Mouse (Mus musculus) lung, postnatal 0 days (tissue): ENCODE data around the gene Zfp414. TPM values are rescaled to one million over a fixed set of nuclear protein-coding genes. Genes with fewer than 3 reads are reported as not detected.

Source experiments
- ATAC-seq: fragments of 200-750 bp; cut with Nextera tagmentation; 2 replicates; pipeline ENCODE4 v1.8.0; 2017; ENCODE audit warnings: moderate library complexity
- DNase-seq: peaks from one replicate; pipeline ENCODE4 v3.0.0-alpha.2; 2016; ENCODE audit warnings: low spot score
- H3K27ac ChIP-seq: fragments of 300-500 bp; sonication (generic); 2 replicates; pipeline ENCODE4 v1.5.1; 2014; ENCODE audit warnings: antibody characterized with exemption, mild to moderate bottlenecking, low read length, mixed read lengths
- H3K27me3 ChIP-seq: fragments of 300-500 bp; sonication (generic); replicated peaks from 2 replicates; pipeline ENCODE4 v1.6.1; 2014; ENCODE audit warnings: low read length, mixed read lengths; ENCODE audit not compliant: insufficient read depth
- H3K36me3 ChIP-seq: fragments of 300-500 bp; sonication (generic); 2 replicates; pipeline ENCODE4 v1.6.1; 2014; ENCODE audit warnings: low read length, mixed read lengths; ENCODE audit not compliant: insufficient read depth
- H3K4me1 ChIP-seq: fragments of 300-500 bp; sonication (generic); 2 replicates; pipeline ENCODE4 v1.6.1; 2014; ENCODE audit warnings: antibody characterized with exemption, low read depth, low read length, mixed read lengths; ENCODE audit not compliant: insufficient read depth
- H3K4me2 ChIP-seq: fragments of 300-500 bp; sonication (generic); replicated peaks from 2 replicates; pipeline ENCODE4 v1.6.1; 2014; ENCODE audit warnings: low read depth, mild to moderate bottlenecking, low read length, moderate library complexity, mixed read lengths
- H3K4me3 ChIP-seq: fragments of 300-500 bp; sonication (generic); 2 replicates; pipeline ENCODE4 v1.5.1; 2014; ENCODE audit warnings: low read depth, low read length
- H3K9ac ChIP-seq: fragments of 300-500 bp; sonication (generic); replicated peaks from 2 replicates; pipeline ENCODE4 v1.6.1; 2014; ENCODE audit warnings: low read depth, mild to moderate bottlenecking
- H3K9me3 ChIP-seq: fragments of 300-500 bp; sonication (generic); 2 replicates; pipeline ENCODE4 v1.6.1; 2016; ENCODE audit warnings: low read length, mixed read lengths
- CTCF ChIP-seq: IDR thresholded peaks from 2 replicates; pipeline ENCODE4 v1.5.1; 2016; ENCODE audit warnings: antibody characterized with exemption, mild to moderate bottlenecking
- EP300 ChIP-seq: IDR thresholded peaks from 2 replicates; pipeline ENCODE4 v1.6.1; 2016; ENCODE audit warnings: antibody characterized with exemption, mild to moderate bottlenecking, control low read depth
- WGBS: fragments of 180-500 bp; shearing (Covaris S2); extraction: QIAGEN DNeasy Blood & Tissue Kit; methylation state at CpG from one replicate; pipeline ENCODE4 v1.1.7; 2014; 5-methylcytosine and 5-hydroxymethylcytosine counted together
- polyA plus RNA-seq: library from polyadenylated mRNA; unstranded; fragments of >200 nt; fragmentation: Nextera tagmentation; extraction: Ambion mirVana; gene quantifications from 2 replicates; pipeline ENCODE4 v1.2.1, GENCODE M21; 2015

Gene Zfp414
- polyA plus RNA-seq, 1 experiment from 2014 or later = 34.2 TPM

- Histone ChIP-seq H3K27me3 (no peaks in the 10 kb centered on the region), H3K36me3 (no peaks in the 10 kb centered on the region; the same call in 1 of the 2 replicates), H3K27ac (peak overlapping the region; percentile 95; the same call in 1 of the 2 replicates), H3K9ac (peak overlapping the region; percentile 65), H3K4me2 (peak overlapping the region; percentile 78), H3K9me3 (no peaks in the 10 kb centered on the region), H3K4me3 (peak overlapping the region; percentile 71), H3K4me1 (peaks cover 6% of the 10 kb centered on the region; the same call in 1 of the 2 replicates)
- no peak for TF ChIP-seq EP300
- TF ChIP-seq CTCF = no peak; the same call in 1 of the 2 replicates
- DNase-seq (no peak), ATAC-seq (no peak; the same call in 1 of the 2 replicates)
- 53% methylated on average over 12 of the region's 12 CpGs for WGBS
Observed at GRCm38 (mm10) chr17:33629487-33630125, 716 bp downstream of the Zfp414 start.

DNA sequence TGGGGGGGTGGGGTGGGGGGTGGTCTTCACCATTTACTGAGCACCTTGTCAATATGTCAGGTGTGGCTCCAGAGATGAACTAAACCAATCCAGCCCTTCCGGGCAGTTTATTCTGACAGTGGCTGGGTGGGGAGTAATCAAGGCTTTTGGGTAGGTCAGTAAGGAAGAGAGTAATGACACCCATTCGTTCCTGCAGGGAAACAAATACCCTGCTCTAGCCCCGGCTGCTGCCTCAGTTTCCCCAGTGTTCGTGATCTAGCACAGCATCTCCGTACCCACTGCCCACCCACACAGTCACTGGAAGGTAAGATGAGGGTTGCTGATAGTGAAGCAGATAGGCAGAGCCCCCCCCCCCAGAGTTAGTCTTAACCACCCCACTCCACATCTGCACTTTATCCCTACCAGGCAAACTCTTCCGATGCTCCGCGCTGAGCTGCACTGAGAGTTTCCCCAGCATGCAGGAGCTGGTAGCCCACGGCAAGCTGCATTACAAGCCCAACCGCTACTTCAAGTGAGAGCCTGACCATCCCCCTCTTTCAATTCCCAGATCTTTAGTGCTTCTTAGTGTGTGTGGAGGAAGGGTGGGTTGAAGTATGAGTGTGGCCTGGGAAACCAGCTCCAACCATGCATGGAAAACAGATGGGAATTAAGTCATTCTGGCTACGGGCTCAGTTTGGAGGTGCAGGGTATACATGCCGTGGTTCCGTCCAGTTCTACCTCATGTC, 1.4 kb downstream of the Zfp414 start:
- Histone ChIP-seq H3K9me3 (no peaks in the 10 kb centered on the region), H3K4me2 (0 out of 2 replicates have a peak overlapping the region, but pooled peaks have one; percentile 78), H3K27me3 (no peaks in the 10 kb centered on the region), H3K9ac (no peak overlapping the region), H3K4me3 (no peak overlapping the region), H3K36me3 (no peaks in the 10 kb centered on the region; the same call in 1 of the 2 replicates), H3K4me1 (peaks cover 6% of the 10 kb centered on the region; the same call in 1 of the 2 replicates), H3K27ac (no peak overlapping the region)
- DNase-seq (no peak), ATAC-seq (no peak)
- 77% methylated on average over 13 of the region's 13 CpGs for WGBS
- TF ChIP-seq CTCF (no peak), EP300 (no peak)

GRCm38 (mm10) chr17:33631236-33631635, 2.3 kb downstream of the Zfp414 start:
- 93% methylated on average over 9 of the region's 9 CpGs for WGBS
- no peak for TF ChIP-seq EP300
- no peak for TF ChIP-seq CTCF
- H3K36me3 ChIP-seq = no peaks in the 10 kb centered on the region; the same call in 1 of the 2 replicates
- no peak for DNase-seq
- H3K4me2 ChIP-seq = no peak overlapping the region
- no peaks in the 10 kb centered on the region for H3K27me3 ChIP-seq
- no peak overlapping the region for H3K27ac ChIP-seq
- H3K4me1 ChIP-seq = peaks cover 6% of the 10 kb centered on the region; the same call in 1 of the 2 replicates
- H3K9me3 ChIP-seq = no peaks in the 10 kb centered on the region
- H3K4me3 ChIP-seq = no peak overlapping the region
- H3K9ac ChIP-seq = no peak overlapping the region
- ATAC-seq = no peak

GRCm38 (mm10) chr17:33631796-33632195, 2.9 kb downstream of the Zfp414 start:
- TF ChIP-seq EP300 = no peak
- TF ChIP-seq CTCF = no peak
- H3K9me3 ChIP-seq = no peaks in the 10 kb centered on the region
- no peak overlapping the region for H3K27ac ChIP-seq
- H3K36me3 ChIP-seq = no peaks in the 10 kb centered on the region; the same call in 1 of the 2 replicates
- DNase-seq (no peak), ATAC-seq (no peak)
- no peak overlapping the region for H3K4me2 ChIP-seq
- H3K4me3 ChIP-seq = no peak overlapping the region
- peaks cover 6% of the 10 kb centered on the region; the same call in 1 of the 2 replicates for H3K4me1 ChIP-seq
- H3K9ac ChIP-seq = no peak overlapping the region
- WGBS = 77% methylated on average over 5 of the region's 5 CpGs
- no peaks in the 10 kb centered on the region for H3K27me3 ChIP-seq

DNA sequence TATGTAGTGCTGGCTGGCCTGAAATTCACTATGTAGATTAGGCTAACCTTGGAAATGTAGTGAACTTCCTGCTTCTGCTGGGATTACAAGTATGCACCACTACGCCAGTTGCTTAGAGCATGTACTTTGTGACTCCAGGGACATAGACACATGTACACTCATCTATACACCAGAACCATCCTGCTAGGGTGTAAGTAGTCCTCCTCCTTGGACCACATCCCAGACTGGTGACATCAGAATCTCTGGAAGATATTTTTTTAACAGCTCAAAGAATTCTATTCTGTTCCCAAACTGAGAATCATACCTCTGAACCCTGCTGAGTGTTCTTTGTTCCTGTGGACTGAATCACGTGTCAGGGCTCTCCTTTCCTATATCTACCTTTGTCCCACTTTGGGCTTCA, 8.1 kb downstream of the Zfp414 start:
- no peaks in the 10 kb centered on the region for H3K27me3 ChIP-seq
- no peak overlapping the region for H3K4me3 ChIP-seq
- no peak overlapping the region for H3K9ac ChIP-seq
- ATAC-seq (no peak), DNase-seq (no peak)
- TF ChIP-seq CTCF (no peak), EP300 (no peak)
- no peaks in the 10 kb centered on the region for H3K36me3 ChIP-seq
- H3K4me1 ChIP-seq = no peaks in the 10 kb centered on the region
- H3K9me3 ChIP-seq = no peaks in the 10 kb centered on the region
- WGBS = 58% methylated on average over 2 of the region's 2 CpGs
- no peak overlapping the region for H3K27ac ChIP-seq
- no peak overlapping the region for H3K4me2 ChIP-seq

DNA sequence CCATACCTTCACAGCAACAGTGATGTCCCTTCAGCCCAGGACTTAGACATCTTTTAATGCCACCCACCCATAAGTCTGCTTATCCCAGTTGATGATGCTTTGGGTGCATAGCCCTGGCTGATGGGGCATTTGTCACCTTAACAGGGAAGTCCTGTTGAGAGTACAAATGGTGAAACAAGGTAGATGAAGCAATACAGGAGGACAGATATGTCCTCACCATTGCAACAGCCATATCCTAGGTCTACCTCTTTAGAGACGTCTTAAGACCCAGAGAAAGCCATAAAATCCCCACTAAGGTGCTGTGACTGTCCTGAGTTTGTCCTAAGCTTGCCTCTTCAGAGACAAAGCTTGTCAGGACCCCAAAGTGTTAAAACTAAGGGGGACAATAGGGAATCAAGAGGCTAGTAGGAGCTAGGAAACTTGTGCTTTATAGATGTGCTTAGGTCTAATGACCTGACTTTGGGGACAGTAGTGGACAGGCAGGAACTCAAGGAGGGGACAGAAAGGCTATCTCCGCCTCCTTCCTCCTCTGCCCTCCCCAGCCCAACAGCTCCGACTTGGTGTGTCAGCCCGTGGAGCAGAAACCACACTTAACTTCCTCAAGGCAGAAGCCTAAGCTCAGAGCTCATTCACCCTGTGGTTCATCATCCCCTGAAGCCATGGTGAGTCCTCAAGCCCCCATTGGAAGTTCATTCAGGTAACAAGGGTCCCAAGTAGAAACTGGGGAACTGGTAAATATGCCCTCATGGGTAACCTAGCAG, 8.8 kb downstream of the Zfp414 start, which contains the start of gene Pram1:
Gene Pram1, plus strand, starts transcription at position 541 of the 761 bp plus-strand sequence.
- Histone ChIP-seq H3K27me3 (no peaks in the 10 kb centered on the region), H3K9me3 (no peaks in the 10 kb centered on the region), H3K36me3 (no peaks in the 10 kb centered on the region), H3K27ac (no peak within 1 kb of the TSS; the same call in 1 of the 2 replicates), H3K4me1 (no peaks in the 10 kb centered on the region), H3K9ac (no peak within 1 kb of the TSS), H3K4me2 (no peak within 1 kb of the TSS), H3K4me3 (no peak within 1 kb of the TSS)
- WGBS = 79% methylated on average over 4 of the region's 4 CpGs
- TF ChIP-seq CTCF = no peak
- TF ChIP-seq EP300 = no peak
- peak; percentile 25 for DNase-seq
- 0 out of 2 replicates have a peak, but pooled peaks have one; percentile 26 for ATAC-seq
